Mouse (Mus musculus): ENCODE measurements at regions not wholly inside any gene's neighbourhood (a gene's known extent, or its start where the extent isn't known, plus 50 kb on each side); places are given as distances from the start of the nearest gene placed in this dataset.

GRCm38 (mm10) chrX:158544021-158544420, 500.9 kb upstream of the Cnksr2 start:
- no peak for DNase-seq (ENCODE audit: low read depth, low spot score)

- DNase-seq (ENCODE audit: low read depth, low spot score) = no peak
These were observed 534.8 kb upstream of the Cnksr2 start for GRCm38 (mm10) chrX:158577856-158578255.

- DNase-seq (ENCODE audit: low read depth, low spot score) = no peak
These were observed 570.0 kb upstream of the Cnksr2 start for GRCm38 (mm10) chrX:158613136-158613535.

GRCm38 (mm10) chrX:158613607-158614006, 570.5 kb upstream of the Cnksr2 start:
- no peak for DNase-seq (ENCODE audit: low read depth, low spot score)

GRCm38 (mm10) chrX:158614029-158614428, 570.9 kb upstream of the Cnksr2 start:
- no peak for DNase-seq (ENCODE audit: low read depth, low spot score)

GRCm38 (mm10) chrX:158614452-158614851, 571.4 kb upstream of the Cnksr2 start:
- no peak for DNase-seq (ENCODE audit: low read depth, low spot score)

GRCm38 (mm10) chrX:158615096-158615495, 572.0 kb upstream of the Cnksr2 start:
- DNase-seq (ENCODE audit: low read depth, low spot score) = no peak

GRCm38 (mm10) chrX:158627390-158627789, 582.7 kb upstream of the Rps6ka3 start:
- DNase-seq (ENCODE audit: low read depth, low spot score) = no peak

- DNase-seq (ENCODE audit: low read depth, low spot score) = no peak
These were observed 577.7 kb upstream of the Rps6ka3 start for GRCm38 (mm10) chrX:158632406-158632805.

- peak; percentile 17 for DNase-seq (ENCODE audit: low read depth, low spot score)
These were observed 557.9 kb upstream of the Rps6ka3 start for GRCm38 (mm10) chrX:158652226-158652625.

GRCm38 (mm10) chrX:158656188-158656587, 553.9 kb upstream of the Rps6ka3 start:
- DNase-seq (ENCODE audit: low read depth, low spot score) = no peak

- DNase-seq (ENCODE audit: low read depth, low spot score) = no peak
These were observed 515.9 kb upstream of the Rps6ka3 start for GRCm38 (mm10) chrX:158694191-158694590.

- DNase-seq (ENCODE audit: low read depth, low spot score) = no peak
These were observed 506.7 kb upstream of the Rps6ka3 start for GRCm38 (mm10) chrX:158703411-158703810.

- DNase-seq (ENCODE audit: low read depth, low spot score) = no peak
These were observed 500.3 kb upstream of the Rps6ka3 start for GRCm38 (mm10) chrX:158709811-158710210.

- DNase-seq (ENCODE audit: low read depth, low spot score) = no peak
These were observed 465.4 kb upstream of the Rps6ka3 start for GRCm38 (mm10) chrX:158744738-158745137.

- DNase-seq (ENCODE audit: low read depth, low spot score) = no peak
These were observed 464.2 kb upstream of the Rps6ka3 start for GRCm38 (mm10) chrX:158745766-158746541.
